Mouse (Mus musculus) testis, adult 2 months (tissue): ENCODE results near the gene Zp1.

Experiments
- CTCF ChIP-seq: fragments of 200-500 bp; IDR thresholded peaks from 2 replicates; pipeline ENCODE4 v1.5.1; 2012; ENCODE audit warnings: low read depth, mild to moderate bottlenecking, inconsistent platforms, low read length, moderate library complexity; ENCODE audit not compliant: control insufficient read depth, insufficient read depth, insufficient replicate concordance
- POLR2A ChIP-seq: fragments of 200-500 bp; IDR thresholded peaks from 2 replicates; pipeline ENCODE4 v1.6.1; 2012; ENCODE audit warnings: low read depth, mild to moderate bottlenecking, inconsistent platforms, low read length, moderate library complexity; ENCODE audit not compliant: control insufficient read depth

DNA sequence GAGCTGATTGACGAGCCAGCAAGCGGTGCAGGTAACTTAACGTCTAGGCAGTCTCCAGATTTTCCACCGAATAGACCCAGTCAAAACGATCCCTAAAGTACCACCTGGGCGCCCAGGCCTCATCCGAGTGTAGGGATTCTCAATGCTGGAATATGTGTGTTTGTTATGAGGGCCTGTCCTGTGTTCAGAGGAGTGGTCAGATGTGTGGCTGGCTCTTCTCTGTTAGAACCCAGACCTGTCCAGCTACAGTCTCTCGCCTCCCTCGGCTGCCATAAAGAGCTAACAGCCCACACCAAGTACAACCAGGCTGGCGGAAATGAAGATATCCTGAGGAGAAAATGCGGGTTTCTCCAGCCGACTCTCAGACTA is 39.5 kb upstream of the Zp1 start:
- TF ChIP-seq CTCF (no peak), POLR2A (no peak)
